Mouse (Mus musculus) lung, postnatal 0 days (tissue): ENCODE results near the gene Glipr1.

Source experiments
- CTCF ChIP-seq: IDR thresholded peaks from 2 replicates; pipeline ENCODE4 v1.5.1; 2016; ENCODE audit warnings: antibody characterized with exemption, mild to moderate bottlenecking
- EP300 ChIP-seq: IDR thresholded peaks from 2 replicates; pipeline ENCODE4 v1.6.1; 2016; ENCODE audit warnings: antibody characterized with exemption, mild to moderate bottlenecking, control low read depth

- TF ChIP-seq CTCF (no peak), EP300 (no peak)
Observed at GRCm38 (mm10) chr10:111971929-111972328, 30.5 kb downstream of the Glipr1 start.
